Mouse (Mus musculus) lung, postnatal 14 days (tissue): Measurements from ENCODE around the gene Ptn.
A peak's percentile ranks its signal among the peaks of the same experiment; 100 is the strongest.

Experiments
- DNase-seq: peaks from one replicate; pipeline ENCODE4 v3.0.0; 2021

Gene Ptn

DNA sequence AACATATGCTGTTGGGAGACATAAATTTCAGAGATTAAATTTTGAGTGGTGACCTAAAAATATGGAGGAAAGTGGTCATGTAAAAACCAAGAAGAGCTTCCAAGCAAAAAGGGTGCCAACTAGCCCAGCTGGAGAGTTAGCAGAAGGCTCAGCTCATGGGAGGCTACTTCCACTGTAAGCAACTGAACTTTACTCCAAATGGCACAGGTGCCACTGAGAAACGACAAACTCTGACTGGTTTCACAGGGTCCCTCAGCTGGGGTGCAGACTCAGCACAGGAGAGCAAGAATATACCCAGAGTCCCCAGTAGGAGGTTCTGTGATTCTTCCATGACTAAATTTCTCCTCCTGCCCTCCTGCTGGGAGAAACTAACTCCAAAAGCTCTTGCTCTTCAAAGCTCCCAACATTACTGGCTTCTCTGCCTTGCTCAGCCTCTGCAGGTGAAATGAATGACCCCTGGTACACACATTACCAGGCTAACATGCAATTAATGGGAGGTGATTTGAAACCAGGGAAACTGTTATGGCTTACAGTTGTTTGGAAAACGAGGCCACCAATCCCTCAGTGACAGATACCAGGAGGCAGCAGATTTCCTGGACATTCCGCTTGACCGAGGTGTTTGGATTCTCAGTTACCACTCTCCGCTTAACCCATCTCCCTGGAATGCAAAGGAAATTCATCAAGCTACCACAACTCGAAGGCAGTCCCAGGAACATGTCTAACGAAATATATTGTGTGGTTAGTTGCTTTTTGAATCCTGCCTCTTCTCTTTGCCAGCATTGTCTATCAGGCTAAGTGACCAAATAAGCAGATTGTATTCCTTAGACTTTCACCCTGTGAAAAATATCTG lies 2.9 kb upstream of the Ptn start:
- no peak for DNase-seq

DNA sequence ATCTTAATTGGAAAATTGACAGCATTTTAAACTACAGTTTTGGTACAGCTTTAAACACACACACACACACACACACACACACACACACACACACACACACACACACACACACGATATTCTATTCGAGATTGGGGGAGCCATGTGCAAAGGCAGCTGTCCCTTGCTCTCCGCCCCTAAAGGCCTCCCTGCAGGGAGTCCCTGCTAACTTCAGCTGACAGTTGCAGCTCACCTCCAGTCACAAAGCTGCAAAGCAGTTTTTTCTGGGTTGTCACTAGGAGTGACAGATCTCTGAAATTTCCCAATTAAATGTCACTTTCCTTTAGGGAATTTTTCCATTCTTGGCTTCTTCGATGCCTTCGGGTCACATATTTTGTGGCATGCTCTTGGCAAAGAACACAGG lies 428 bp upstream of the Ptn start:
- DNase-seq: no peak

DNA sequence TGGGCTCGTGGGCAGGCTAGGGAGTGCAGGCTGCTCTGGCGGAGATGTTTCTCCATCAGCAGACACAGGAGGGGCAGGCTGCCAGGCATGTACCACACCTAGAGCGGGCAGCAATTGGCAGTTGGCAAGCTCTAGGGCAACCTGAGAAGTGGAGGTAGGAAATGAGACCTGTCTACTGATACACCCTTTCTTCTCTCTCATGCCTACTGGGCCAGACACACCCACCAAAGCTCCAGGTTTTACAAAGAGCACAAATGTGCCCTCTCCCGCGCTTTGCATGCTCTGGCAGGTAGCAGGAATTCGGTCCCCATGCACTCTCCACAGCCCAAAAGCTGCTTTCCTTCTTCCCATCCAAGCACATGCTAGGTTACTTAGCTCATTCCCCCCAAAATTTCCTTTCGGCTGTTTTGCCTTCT lies 701 bp downstream of the Ptn start:
- peak; percentile 7 for DNase-seq

DNA sequence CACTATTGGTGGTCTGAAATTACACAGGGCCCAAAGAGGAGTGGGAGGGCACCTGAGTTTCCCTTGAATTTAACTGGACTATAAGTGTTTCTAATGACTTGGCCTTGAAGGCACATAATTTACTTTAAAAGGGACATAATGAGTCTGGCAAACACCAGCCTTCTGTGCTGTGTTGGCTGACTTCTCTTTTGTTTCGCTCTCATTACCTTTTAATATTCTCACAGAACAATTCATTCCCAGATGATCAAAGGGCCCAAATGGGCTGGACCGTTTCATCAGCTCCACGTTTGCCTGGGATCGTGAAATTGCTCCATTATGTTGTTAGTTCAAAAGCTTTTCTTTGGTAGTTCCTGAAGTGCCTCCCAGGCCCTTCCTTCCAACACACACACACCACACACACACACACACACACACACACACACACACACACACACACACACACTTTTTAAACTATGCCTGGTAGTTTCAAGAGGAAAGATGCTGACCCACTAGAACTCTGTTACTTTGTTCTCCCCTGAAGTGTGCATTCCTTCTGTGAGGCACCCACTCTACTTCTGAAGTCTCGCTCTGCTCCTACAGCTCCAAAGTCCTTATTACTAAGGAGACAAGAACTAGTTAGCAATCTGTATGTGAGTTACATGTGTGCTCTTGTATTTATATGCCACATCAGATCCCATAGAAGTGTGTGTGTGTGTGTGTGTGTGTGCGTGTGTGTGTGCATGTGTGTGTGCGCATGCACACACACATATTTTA lies 1.5 kb downstream of the Ptn start:
- no peak for DNase-seq

DNA sequence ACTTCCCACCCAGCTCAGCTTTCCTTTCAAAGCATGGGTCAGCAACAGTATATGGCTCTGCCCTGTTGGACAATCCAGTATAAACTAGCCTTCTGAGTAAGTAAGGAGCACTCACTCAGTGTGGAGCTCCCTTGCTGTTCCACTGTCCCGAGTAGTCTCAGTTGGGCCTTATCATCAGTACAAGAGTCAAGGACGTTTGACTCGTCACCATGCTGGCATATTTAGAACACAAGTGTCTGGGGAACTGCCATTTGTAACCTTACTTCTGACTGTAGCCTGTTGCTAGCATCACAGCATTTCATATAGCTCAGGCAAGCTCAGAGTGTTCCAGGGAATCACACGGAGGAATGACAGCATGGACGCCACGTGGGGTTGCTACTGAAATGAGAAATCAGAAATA lies 3.1 kb downstream of the Ptn start:
- no peak for DNase-seq

DNA sequence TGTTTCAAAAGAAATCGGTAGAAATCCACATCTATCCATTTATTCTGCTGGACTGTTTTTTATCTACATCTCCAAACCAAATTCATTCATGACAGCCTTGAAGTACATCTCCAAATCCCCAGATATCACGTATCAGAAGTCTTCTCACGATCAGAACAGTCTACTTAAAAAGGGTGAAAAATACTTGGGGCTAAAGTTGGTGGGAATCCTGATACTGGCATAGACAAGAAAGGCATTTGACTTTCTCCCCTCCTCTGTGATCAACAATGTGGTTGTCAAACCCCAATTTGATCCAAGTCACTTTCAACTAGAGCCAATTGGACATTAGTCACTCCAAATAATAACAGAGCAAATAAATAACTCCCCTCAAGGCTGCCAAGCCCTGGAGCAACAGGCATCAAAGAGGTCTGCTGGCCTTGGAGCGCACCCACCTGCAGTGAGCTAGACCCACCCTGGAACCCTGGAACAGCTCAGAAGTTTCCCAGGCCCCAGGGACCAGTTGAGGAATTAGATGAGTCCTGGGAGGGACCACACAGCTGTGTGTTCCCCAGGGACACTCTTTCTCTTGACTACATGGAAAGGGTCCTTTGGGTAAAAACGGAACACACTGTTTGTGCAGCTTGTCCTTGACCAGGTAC lies 9.6 kb downstream of the Ptn start:
- DNase-seq: no peak

DNA sequence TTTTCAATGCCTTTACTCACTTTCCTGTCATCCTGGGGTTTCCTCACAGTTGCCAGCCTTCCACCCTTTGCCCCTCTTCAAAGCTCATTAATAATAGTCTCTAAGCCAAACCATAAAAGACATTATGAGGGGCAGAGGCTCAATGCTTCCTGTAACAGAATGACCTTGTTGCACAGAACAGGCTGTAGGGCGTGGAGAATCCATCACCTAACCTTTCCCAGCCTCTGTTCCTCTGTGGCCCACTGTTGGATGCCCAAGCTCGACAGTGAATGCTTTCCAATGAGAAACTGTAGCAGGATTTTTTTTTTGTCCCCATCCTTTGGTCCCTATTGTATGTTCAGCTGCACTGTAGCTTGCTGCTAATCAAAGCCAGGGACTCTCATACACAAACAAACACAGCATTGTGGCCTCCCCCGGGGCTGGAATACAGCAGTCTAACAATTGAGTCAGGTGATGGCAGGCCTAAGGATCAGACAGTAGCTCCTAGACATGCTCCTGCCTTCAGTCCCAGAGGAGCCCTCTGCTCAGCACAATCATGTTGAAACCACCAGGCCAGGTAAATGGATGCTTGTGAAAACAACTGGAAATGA lies 12.9 kb downstream of the Ptn start:
- no peak for DNase-seq

DNA sequence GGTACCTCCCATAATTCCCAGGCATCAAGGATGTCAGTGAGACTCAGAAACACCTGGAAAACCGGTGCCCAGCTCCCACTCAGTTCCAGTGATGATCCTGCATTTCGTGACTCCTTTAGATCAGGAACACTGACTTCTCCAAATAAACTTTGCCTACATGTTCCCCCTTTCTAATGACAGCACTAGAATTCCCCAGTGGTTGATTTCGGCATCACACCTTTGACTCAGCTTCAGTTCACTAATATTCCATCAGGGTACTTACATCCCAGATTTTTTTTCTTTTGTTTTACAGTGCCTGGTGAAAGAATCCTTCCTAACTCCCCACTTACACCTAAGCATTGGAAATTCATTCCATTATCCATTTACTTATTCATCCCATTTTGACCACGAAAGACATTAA lies 15.5 kb downstream of the Ptn start:
- no peak for DNase-seq

DNA sequence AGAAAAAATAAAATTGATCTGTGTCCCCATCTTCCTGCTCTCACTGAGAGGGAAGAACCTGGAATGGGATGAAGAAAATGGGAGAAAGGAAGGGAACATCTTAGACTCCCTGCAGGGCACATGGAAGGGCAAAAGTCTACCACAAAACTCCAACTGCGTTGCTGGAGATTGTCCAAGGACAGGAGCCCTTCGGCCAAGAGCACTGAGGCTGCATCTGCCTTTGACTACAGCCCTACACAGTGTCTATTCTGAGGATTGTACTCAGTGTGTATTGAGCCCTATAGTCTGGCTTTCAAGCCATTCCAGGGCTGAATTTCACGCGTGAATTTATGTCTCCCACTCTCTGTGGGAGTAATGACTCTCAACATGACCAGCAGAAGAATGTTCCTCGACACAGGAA lies 16.2 kb downstream of the Ptn start:
- no peak for DNase-seq

DNA sequence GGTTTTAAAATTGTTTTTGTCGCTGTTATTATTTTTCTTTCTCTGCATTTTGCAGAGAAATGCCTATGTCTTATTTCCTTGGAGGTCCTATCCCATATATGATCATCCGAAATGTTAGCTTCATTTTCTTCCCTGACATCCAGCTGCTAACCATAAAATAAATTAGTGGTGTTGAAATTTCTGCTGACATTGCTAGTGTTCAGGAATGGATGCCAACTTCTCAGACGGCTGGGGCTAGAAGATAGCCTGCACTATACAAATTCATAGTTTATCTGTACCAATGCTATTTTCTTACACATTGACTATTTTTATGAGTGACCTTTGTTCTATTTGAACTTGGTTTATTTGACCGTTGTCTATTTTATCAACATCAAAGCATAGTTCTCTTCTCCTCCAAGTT lies 20.8 kb downstream of the Ptn start:
- DNase-seq: no peak

DNA sequence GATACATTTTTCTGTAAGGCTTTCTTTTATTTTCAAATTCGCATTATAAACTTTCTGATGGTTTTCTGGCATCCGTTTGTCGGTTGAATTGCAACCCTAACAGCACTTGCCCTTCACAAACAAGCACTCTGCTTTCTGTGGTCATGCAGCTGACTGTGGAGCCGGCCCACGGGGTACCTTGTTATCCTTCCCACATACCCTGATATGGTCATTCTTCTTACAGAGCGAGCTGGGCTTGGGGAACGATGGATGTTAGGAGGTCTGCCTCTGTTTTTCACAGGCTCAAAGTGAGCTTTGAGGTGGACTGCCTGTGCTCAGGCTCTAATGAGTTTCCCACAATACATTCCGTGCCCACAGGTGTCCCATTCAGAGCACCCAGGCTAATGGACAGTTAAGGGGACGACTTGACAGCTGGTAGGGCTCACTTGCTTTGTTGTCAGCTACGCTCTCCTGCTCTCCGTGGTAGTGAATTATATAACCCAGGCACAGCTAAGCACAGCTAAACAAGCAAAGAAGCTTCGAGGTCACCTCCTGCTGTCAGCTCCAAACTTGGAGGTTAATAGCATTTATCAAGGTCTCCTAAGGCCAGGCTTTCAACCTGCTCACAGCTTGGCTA lies 21.3 kb downstream of the Ptn start:
- DNase-seq: no peak

DNA sequence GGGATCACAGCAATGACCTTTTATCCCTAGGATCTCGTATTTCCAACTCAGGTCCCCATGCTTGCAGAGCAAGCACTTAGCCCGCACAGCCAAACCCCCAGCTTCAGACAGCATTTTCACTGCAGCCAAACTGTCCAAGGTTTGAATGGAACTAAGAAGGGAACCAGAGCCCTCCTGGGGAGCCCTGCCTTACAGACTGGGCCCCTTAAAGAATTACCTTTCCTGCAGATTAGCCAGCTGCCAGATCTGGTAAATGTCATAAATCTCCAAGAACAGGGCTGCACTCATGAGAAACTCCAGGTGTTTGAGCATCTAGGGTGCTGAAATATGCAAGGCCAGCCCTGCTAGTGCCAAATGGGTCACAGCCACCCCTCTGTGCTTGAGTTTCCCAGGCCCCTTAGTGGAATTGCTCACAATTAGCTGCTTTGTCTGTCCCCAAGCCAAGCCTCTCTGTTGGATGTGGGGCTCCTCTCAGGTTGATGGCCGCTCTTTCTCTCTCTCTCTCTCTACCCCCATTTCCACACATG lies 25.3 kb downstream of the Ptn start:
- DNase-seq: no peak

DNA sequence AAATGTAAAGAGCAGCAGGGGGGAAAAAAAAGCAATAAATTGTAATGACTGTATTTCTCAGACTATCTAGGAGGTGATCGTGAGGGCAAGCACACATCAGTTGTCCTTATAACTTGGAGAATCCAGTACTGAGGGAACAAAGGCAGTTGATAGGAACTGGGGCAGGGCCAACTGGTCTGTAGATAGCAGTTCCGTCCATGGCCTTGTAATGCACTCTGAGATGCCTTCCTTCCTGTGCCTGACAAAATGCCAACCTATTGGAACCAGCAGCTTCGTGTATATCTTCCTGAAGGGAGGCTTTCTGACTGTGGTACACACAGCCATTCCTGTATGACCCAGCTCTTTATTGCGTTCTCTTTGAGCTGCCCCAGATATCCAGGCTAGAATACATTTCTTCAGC lies 27.5 kb downstream of the Ptn start:
- DNase-seq: no peak

DNA sequence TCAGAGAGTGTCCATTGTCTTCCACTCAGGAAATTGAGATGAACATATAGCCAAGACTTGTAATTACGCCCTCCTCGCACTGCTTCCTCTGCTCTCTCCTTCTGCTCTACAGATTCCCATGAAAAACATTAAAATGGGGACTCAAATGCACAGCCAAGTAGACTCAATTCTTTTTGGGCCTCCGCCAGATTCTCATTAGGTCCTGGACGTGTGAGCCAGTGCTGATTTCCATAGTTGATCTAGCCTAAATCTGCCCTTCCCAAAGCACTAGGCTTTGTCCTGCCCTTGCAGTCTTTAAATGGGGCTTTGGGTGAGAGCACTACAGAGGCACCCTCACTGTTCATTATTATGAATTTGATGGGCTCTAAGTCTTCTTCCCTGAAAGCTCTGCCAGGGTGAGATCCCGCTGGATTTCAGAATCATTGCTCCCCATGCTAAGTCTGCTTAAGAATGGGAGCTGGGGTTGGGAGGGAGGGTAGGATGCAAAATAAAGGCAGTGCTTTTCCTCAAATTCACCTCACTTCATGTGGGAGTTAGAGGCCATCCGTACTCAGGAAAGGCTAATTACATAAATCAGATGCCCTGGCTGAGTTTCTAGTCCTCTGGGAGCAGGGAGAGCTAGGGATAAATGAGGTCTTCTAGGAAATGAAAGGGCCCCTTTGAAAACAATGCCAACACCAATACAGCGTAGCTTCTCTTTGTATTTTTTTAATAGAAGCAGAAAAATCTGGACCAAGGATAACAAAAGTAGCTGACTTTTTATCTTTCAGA lies 32.3 kb downstream of the Ptn start:
- no peak for DNase-seq

DNA sequence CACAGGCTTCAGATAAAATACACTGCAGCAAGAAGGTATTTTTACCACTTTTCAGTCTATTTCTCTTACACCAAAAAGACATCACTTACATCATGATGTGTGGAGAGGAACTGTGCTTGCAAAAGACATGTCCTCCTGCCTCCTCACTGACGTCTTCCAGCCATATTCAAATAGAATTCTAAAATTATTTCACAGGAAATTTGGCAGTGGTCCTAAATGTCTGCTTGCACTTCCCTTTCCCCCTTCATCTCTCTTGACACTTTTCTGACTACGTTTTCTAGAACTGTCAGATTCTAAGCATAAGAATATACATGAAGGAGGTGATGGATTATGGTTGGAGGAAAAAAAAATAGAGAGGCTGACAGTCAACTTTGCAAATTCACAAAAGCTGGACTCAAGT lies 33.0 kb downstream of the Ptn start:
- DNase-seq: no peak

DNA sequence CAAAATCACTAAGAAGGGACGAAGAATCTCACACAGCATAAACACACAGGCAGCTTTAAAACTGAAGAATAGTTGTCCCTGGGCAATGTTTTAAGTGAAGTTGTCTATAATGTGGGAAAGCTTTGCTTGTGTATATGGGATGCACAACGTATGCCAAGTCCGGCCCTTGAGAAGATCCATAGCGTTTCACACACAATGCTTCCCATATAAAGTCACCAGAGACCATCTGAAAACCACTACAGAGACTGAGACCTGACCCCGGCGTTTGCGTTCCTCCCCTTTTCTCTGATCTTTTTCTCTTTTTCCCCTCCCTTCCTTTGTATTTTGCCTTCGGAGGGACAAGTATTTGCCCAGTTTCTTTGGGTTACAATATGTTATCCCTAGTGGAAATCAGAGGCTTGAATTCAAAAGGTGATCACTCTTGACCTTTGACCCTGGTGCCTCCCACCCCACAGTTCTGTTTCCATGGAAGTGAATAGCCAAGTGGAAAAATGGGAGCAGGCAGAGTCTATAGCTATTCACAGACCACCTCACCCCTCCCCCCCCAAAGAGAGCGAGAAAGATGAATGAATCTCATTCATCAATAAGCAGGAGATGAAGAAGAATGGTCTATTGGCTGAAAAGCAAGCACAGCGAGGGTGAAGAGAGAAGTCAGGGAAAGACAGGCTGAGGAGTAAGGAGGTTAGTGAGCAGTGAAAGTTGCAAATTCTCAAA lies 34.2 kb downstream of the Ptn start:
- DNase-seq: no peak

DNA sequence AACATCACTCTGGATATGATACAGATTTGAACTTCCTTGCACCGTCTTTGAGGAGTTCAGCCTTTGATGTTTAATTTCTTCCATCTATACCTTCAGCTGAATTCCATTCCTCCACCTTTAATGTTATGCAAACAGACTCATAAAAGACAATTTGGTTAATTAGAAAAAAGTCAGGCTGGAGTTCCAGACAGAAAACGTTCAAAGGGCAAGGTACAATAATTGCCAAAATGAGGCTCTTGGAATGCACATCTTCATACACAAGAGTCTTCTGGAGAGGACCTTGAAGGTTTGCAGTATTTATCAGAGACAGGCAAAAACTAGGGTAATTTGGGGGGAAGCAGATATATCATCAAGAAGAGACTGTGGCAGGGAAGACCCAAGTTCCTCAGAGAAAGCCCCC lies 37.5 kb downstream of the Ptn start:
- no peak for DNase-seq

DNA sequence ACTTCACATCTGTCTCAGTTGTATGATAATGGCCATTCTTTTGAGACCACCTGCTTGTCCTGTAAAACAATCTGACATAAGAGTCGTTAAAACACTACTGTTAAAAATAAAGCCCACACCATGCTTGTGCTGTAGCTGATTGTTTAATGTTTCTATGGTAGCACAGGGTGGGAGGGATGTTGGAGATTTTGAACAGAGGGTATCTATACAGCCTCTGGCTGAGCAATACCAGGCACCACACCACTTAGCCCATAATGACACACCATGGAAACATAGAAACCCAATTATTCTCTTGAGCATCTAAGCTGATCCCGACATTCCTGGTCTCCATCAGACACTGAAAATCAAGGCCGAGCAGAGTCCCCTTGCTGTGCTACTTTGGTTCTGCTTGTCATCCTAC lies 41.0 kb downstream of the Ptn start:
- no peak for DNase-seq

DNA sequence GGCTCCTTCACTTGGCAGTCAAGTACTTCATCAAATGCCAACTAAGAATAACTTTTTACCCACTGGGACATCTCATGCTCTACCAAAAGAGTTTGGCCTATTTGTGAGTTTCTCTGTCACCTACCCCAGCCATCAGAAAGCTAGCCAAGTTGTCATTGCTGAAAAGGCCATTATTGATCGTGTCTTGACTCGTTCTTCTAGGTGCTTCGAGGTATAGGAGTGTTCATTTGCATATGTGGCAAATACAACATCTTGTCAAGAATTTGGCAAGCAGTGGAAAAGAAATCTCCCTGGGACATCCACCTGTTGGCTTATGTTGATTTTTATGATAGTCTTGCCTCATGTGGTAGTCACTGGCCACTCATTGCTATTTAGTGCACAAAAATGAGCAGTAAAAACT lies 43.1 kb downstream of the Ptn start:
- DNase-seq: no peak

DNA sequence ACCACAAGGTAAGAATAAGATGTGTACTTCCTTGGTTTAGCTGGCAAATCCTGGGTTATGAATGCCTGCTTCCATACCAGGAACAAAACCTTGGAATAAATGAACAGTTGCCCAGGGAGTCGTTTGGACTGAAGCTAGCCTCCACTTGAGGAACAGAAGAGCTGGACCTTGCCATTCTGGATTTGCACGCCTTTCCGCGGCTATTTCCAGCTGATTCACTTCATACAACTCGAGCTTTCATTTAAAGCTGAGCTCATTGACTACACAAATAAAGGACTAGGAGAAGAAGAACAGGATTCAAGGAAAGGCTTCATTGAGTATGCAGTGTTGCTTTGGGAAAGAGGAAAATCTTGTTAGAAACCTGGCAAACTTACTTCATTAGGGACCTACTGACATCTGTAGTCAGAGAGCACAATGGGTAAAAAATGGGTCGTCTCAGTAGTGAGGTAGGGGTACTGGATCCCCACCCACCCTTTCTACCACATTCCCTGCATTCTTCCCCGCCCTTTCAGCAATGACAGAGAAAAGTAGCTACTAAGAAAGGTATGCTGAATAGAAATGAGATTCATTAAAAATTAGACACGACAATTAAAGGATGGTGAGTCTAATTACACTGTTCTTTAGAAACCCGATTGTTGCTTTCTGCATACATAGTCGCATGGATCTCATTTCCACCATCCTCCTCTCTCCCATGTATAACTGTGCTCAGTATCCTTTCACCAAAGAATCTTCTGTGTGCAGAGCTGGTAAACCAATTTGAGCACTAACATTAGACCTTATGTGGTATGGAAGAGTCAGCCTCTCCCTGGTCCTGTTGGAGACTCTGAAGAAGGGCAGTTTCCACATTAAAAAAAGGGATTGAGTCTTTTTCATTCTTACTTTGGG lies 54.8 kb downstream of the Ptn start:
- no peak for DNase-seq
